Mouse (Mus musculus): ENCODE measurements at regions not wholly inside any gene's neighbourhood (a gene's known extent, or its start where the extent isn't known, plus 50 kb on each side); places are given as distances from the start of the nearest gene placed in this dataset.

DNA sequence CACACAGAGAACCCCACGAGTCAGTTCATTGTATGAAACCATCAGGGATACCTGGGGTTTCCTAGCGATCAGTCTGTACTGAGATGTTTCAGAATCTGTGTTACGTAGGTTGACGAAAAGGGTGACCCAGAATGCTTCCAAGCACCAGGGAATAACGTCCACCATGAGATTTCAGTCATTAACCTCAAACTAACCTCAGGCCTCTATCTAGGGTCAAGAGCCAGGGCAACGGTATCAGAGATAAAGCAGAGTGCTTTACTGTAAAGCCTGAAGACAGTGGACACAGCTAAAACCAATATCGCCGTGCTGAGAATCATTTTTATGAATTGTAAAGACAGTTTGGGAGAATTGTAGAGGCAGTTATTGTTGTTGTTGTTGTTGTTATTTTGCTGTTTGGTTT lies 52.9 kb upstream of the Errfi1 start:
- DNase-seq (ENCODE audit: low spot score), result no peak

DNA sequence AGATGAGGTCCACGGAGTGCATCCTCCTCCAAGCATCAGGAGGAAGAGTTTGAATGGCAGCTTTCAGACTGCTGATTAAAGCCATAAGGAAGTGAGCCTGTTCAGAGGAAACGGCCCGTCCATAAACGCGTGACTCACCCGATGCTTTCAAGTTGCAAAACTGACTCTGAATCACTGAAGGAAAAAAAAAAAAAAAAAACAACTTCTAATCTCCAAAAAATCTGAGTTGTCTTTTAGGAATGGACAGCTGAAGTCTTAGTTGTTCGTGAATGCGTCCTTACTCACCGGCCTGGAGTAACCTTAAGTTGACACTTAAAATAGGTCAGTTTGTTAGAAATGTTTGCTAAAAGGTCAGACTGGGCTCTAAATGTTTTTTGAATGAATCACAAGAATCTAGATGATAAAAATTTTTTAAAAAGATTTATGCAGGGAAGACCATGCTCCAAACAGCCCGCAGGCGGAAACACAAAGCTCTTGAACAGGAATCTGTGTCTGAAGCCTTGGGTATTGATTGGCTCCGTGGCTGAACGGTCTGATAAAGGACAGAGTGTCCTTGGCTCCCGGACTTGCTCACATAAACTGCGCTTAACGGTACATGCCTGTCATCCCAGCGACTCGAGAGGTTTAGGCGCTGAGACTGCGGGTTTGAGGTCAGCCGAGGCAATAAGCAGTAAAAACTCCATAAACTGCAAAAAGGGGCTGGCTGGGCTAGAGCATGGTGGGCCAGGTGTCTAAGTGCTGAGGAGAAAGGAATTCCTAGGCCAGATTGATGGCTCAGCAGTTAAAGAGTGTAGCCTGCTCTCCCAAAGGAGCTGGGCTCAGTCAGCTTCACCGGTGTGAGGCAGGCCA lies 53.9 kb upstream of the Errfi1 start:
- peak; percentile 27 for DNase-seq (ENCODE audit: low spot score)

DNA sequence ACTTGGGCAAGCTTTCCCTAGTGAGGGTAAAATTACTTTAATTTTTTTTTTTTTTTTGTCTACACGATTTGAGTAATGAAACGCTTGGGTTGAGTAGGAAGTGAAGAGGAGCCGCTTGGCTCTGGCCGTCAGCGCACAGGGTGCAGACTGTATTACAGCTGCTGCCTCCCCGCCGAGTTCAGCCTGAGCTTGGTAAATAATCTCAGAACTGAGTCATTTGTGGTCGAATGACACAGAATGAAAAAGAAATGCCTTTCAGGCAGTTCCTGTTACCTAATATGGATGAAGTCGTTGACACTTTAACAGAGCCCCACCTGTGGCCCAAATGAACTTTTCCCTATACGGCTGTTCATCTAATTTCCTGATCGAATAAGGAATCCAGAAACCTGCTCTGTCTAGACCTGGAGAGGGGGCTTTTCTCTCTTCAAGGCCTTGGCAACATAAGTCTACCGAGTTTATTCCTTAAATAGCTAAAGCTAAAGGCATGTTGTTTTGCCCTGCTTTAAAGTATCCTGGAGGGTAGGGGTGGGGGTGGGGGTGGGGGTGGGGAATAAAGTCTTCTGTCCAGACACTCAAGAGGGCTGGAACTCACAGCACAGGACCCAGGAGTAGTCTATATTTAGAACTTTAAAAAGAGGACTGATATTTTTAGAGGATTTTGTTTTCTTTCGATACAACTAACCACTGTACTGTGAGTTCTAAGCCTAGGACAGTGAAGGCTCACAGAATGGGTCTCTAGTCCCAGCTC lies 54.8 kb upstream of the Errfi1 start:
- DNase-seq (ENCODE audit: low spot score), result peak; percentile 74

DNA sequence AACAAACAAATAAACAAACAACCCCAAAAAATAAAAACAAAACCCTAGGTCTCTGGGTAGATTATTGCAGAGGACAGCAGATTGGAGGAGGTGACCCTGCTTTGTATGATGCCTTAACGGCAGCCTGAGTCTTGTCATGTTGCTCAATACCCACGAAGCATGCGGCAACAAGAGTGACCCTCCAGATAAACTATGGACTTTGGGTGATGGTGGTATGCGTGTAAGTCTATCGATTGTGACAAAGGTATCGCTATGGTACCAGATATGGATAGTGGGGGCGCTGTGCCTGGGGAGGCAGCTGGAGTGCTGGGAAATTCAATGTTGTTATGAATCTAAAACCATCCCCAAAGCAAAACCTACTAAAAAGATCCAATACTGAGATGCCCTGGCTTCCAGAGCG lies 55.4 kb upstream of the Errfi1 start:
- DNase-seq (ENCODE audit: low spot score), result no peak

DNA sequence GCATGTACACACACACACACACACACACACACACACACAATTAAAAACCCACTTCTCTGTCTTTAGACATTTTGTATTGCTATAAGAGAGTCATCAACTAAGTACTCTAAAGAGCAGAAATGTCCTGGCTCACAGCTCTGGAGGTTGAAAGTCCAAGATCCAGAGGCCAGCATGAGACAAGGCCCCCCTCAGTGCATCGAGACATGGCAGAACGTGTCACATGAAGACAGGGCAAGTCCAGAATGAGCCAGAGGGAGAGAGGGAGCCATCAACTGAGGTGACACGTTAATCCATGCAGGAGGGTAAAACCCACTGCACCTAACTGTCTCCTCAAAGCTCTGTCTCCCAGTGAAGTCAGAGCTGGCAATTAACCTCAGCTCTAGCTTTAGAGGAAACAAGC lies 56.7 kb upstream of the Errfi1 start:
- DNase-seq (ENCODE audit: low spot score), result no peak

- no peak for DNase-seq (ENCODE audit: low spot score)
Measured at GRCm38 (mm10) chr4:150794878-150795277, 58.8 kb upstream of the Errfi1 start.

DNA sequence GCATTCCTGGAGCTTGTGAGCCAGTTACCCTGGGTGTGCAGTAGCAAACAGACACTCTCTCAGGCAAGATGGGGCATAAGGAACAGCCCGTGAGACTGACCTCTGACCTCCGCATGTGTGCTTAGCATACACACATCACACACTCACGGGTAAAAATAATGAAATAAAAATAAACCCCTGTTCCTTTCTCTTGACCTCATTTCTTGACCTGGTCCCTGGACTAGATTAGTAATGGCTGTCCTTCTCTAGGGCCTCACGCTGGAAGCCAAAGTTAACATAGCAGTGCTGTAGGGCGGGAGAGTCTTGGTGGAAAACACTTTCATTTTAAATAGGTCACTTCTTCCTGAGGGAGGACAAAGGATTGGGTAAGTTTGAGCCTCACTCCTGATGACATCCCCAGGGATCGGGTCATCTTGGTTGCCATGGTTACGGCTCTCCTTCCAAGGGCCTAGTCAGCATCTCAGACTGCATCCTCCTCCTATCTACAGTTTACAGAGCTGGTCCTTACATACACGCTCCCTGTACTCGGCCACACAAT lies 59.4 kb upstream of the Errfi1 start:
- DNase-seq (ENCODE audit: low spot score), result no peak

- DNase-seq (ENCODE audit: low spot score), result no peak
Measured at GRCm38 (mm10) chr4:150793146-150793545, 60.6 kb upstream of the Errfi1 start.

- no peak for DNase-seq (ENCODE audit: low spot score)
Measured at GRCm38 (mm10) chr4:150789166-150789565, 64.6 kb upstream of the Errfi1 start.

DNA sequence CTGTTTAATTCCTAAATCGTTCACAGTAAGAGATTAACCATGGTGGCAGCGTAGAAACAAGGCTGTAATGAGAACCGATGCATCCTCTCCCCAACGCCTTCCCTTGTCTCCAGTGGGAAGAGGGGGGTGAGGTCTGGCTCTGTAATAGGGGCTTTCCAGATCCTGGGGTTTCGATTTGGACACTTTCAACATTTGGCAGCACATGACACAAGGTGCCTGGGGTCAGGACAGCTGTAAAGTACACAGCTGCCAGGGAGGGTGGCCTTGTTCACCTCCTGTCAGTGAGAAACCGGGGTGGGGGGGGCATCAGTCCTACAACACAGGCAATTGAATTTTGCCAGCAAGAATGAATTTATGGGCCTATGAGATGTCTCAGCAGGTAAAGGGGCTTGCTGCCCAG lies 66.6 kb upstream of the Errfi1 start:
- DNase-seq (ENCODE audit: low spot score), result no peak

GRCm38 (mm10) chr4:150786651-150787050 lies 67.1 kb upstream of the Errfi1 start:
- DNase-seq (ENCODE audit: low spot score), result no peak

DNA sequence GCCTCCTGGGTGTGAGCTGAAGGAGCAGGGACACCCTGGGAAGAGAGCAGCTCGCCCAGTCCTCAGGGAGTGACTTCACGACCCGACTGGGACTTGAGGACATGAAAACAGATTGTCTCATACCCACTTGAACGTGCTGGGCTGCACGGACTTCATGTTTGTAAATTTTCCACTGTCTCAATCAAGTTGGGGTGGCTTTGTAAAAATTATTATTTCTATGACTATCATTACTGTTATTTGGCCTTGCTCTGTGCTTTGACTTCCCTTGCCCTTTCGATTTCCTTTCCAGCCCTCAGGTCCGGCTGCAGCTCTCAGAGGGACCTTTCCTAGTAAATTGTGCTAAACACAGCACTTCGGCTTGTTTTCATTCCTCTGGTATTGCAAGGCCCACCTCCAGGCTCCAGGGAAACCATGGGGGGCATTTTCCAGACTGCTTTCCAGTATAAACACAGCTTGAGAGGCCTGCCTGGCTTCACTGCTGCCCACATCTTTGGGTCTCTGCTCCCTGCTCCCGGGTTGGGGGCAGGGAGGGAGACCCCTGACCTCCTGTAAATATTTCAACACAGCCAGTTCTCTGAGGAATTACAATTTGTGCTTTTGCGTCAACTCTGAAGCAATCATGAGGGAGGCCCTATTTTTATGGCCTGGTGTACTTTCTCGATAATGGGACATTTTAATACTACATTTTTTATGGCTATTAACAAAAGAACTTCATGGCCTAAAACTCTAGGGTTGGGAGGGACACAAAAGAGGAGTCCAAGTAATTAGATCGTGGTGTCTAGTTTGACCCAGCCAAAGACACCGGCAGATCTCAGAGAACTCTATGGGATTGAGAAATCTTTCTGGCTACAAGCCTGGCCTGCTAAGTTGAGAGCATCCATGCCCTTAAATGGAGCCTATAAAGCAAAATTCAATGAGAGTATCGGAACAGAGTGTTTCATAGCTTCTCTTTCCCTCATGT lies 68.9 kb upstream of the Errfi1 start:
- no peak for DNase-seq (ENCODE audit: low spot score)

GRCm38 (mm10) chr4:150781304-150781703 lies 72.4 kb upstream of the Errfi1 start:
- no peak for DNase-seq (ENCODE audit: low spot score)

DNA sequence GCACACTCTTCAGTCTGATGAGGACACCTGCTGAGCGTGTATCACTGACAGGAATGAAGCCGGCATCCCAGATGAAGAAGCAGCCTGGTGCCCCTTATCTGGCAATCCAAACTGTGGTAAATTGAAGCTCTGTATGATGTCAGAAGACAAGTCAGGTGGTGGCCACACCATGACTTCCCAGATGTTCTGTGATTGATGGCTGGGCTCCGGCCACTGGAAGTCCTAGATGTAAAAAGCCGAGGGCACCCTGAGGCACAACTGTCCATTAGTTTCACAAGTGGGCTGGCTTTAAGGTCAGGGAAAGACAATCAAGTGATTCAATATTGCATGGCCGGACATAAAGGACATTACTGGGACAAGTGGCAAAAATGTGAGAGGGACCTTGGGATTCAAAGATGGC lies 74.4 kb upstream of the Errfi1 start:
- no peak for DNase-seq (ENCODE audit: low spot score)

- no peak for DNase-seq (ENCODE audit: low spot score)
Measured at GRCm38 (mm10) chr4:150778683-150779082, 75.0 kb upstream of the Errfi1 start.

DNA sequence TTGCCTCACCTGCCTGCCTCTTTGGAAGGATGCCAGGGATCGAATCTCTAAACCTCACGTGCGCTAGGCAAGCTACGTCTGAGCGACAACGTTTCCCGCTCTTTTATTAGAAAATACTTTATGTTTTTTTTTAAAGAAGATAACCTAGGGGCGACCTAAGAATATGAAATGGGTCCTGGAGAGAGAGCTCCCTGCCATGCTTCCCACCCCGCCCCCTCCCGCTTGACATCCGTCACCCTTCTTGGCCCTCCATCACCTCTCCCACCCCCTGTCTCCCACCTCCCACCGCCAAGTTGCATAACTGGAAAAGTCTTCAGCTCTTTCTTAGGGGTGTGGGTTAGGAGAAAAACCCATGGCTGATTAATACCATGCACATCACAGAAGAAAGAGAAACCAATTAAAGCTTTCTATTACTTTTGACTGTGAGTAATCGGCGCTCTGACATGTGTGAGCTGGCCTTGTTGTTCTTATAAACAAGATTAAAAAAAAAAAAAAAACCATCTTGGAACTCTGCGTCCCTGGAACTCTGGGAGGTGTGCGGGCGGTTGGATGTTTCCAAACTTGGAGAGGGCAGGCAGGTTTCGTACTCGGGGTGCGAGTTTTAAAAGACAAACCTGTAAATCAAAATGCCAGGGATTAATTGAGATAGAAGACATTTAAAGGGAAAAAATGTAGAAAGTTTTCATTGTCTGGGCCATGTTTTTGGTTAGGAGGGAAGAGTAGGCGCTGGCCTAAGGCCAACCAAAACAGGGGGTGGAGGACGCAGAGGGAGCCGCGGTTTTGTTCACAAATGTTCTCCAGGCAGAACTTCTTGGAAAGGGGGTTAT lies 77.8 kb upstream of the Errfi1 start:
- DNase-seq (ENCODE audit: low spot score), result no peak

GRCm38 (mm10) chr4:150775281-150775680 lies 78.4 kb upstream of the Errfi1 start:
- DNase-seq (ENCODE audit: low spot score), result no peak

- DNase-seq (ENCODE audit: low spot score), result no peak
Measured at GRCm38 (mm10) chr4:150774289-150774914, 79.3 kb upstream of the Errfi1 start.

DNA sequence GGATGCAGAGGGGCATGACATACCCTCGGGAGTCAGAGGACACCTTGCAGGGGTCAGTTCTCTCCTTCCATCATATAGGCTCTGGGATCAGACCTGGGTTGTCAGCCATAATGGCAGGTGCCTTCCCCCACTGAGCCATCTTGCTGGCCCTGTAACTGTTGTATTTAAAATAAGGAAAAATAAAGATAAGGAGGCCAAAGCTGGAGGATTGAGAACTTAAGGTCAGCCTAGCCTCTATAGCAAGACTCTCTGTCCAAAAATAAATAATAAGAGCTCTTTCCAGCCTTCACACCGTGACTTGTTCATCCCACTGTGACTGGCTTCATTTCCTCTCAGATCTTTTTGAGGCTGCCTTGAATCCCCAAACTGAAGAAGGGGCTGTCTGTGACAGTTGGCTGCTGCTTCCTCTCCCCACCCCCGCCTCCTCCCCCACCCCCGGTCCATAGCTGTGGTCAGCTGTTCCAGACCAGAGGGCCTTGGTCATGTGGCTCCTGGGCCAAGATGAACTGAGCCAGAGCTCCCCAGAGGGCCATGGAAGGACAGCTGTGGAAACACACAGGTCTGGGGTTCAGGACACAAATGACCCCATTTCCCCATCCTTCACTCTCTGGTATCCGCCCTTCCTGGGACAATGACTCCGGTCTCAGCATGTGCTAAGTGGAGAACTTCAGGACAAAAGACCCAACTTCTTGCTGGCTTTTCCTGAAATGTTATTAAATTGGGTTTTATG lies 81.6 kb upstream of the Errfi1 start:
- no peak for DNase-seq (ENCODE audit: low spot score)

DNA sequence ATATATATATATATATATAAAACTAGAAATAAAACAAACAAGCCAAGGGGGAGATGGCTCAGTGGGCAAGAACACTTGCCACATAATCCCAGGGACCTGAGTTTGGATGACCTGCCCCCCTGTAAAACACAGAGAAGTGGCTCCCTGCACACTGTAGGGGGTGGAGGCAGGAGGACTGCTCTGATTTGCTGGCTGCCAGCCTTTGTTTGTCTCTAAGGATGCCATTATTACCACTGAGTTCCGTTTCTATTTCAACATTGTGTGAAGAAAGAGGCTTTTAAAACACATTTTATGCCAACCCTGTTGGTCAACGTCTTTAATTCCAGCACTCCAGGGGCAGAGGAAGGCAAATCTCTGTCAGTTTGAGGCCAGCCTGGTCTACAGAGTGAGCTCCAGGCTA lies 82.2 kb upstream of the Errfi1 start:
- no peak for DNase-seq (ENCODE audit: low spot score)
